Mouse (Mus musculus) C2C12 (cell line): ENCODE measurements around the gene Prdm5.

Source experiments
- CEBPB ChIP-seq: IDR thresholded peaks from one replicate; pipeline ENCODE4 v1.6.1; 2011; ENCODE audit warnings: low read depth, mild to moderate bottlenecking, control low read depth, moderate library complexity
- CTCF ChIP-seq: IDR thresholded peaks from one replicate; pipeline ENCODE4 v1.5.1; 2011; ENCODE audit not compliant: control insufficient read depth, insufficient read depth, insufficient read length
- MAX ChIP-seq: IDR thresholded peaks from one replicate; pipeline ENCODE4 v1.6.1; 2011; ENCODE audit warnings: mild to moderate bottlenecking, control low read depth
- MYOG ChIP-seq: IDR thresholded peaks from one replicate; pipeline ENCODE4 v1.6.1; 2011; ENCODE audit not compliant: control insufficient read depth, insufficient read length; ENCODE audit errors: extremely low read depth
- USF1 ChIP-seq: IDR thresholded peaks from one replicate; pipeline ENCODE4 v1.6.1; 2011; ENCODE audit warnings: low read depth, mild to moderate bottlenecking, control low read depth, moderate library complexity

- TF ChIP-seq CEBPB (no peak), CTCF (no peak), MAX (no peak), MYOG (no peak), USF1 (no peak)
Observed at GRCm38 (mm10) chr6:65781441-65781840, 2.7 kb downstream of the Prdm5 start.
